Mouse (Mus musculus) small intestine, adult 2 months (tissue): ENCODE results near the gene Pou6f2. TPM values are rescaled to one million over a fixed set of nuclear protein-coding genes. Genes with fewer than 3 reads are reported as not detected.

ENCODE experiments used
- H3K27ac ChIP-seq: fragments of 200-500 bp; 2 replicates; pipeline ENCODE4 v1.5.1; 2012; ENCODE audit warnings: low read depth, low read length, control low read depth, inconsistent platforms; ENCODE audit not compliant: insufficient read depth
- H3K27me3 ChIP-seq: fragments of 200-500 bp; 2 replicates; pipeline ENCODE4 v1.6.1; 2012; ENCODE audit warnings: mild to moderate bottlenecking, moderate library complexity, low read length, inconsistent platforms; ENCODE audit not compliant: control insufficient read depth, insufficient read depth
- H3K36me3 ChIP-seq: fragments of 200-500 bp; 2 replicates; pipeline ENCODE4 v1.6.1; 2012; ENCODE audit warnings: mild to moderate bottlenecking, low read length, control low read depth, inconsistent platforms; ENCODE audit not compliant: control insufficient read depth, insufficient read depth
- H3K4me1 ChIP-seq: fragments of 200-500 bp; 2 replicates; pipeline ENCODE4 v1.6.1; 2012; ENCODE audit warnings: low read length, inconsistent platforms, mixed read lengths; ENCODE audit not compliant: control insufficient read depth, insufficient read depth, insufficient read length
- H3K4me3 ChIP-seq: fragments of 200-500 bp; 2 replicates; pipeline ENCODE4 v1.5.1; 2012; ENCODE audit warnings: low read depth, mild to moderate bottlenecking, control low read depth, inconsistent platforms, low read length, moderate library complexity
- CTCF ChIP-seq: fragments of 200-500 bp; IDR thresholded peaks from 2 replicates; pipeline ENCODE4 v1.5.1; 2012; ENCODE audit warnings: low read depth, mild to moderate bottlenecking, control low read depth, inconsistent platforms, low read length, moderate library complexity, mixed read lengths; ENCODE audit not compliant: insufficient replicate concordance, insufficient read length; ENCODE audit errors: extremely low read depth
- POLR2A ChIP-seq: fragments of 200-500 bp; IDR thresholded peaks from 2 replicates; pipeline ENCODE4 v1.6.1; 2012; ENCODE audit warnings: low read depth, mild to moderate bottlenecking, control low read depth, inconsistent platforms, low read length, moderate library complexity
- WGBS: fragments of 180-500 bp; shearing (Covaris S2); methylation state at CpG from one replicate; pipeline ENCODE4 v1.1.7; 2018; 5-methylcytosine and 5-hydroxymethylcytosine counted together
- polyA plus RNA-seq: library from polyadenylated mRNA; depleted of rRNA; stranded (reverse); fragments of >200 nt; gene quantifications from 2 replicates; pipeline ENCODE4 v1.2.3, GENCODE M21; 2012

The Pou6f2 gene
- polyA plus RNA-seq, 1 experiment: not detected

GRCm38 (mm10) chr13:18204476-18205250 lies 192.8 kb downstream of the Pou6f2 start:
- WGBS: 63% methylated on average over 8 of the region's 8 CpGs
- H3K4me3 ChIP-seq: no peak overlapping the region
- TF ChIP-seq CTCF (no peak), POLR2A (no peak)

GRCm38 (mm10) chr13:18174003-18174402 lies 223.5 kb downstream of the Pou6f2 start:
- no peak overlapping the region for H3K4me3 ChIP-seq
- H3K36me3 ChIP-seq: no peaks in the 10 kb centered on the region
- H3K27me3 ChIP-seq: no peaks in the 10 kb centered on the region
- H3K27ac ChIP-seq: no peak overlapping the region
- H3K4me1 ChIP-seq: no peaks in the 10 kb centered on the region
- TF ChIP-seq CTCF (peak; percentile 41; the same call in 1 of the 2 replicates), POLR2A (no peak)
- WGBS: 56% methylated on average over 3 of the region's 3 CpGs

More at GRCm38 (mm10) chr13:18204476-18205250, 192.8 kb downstream of the Pou6f2 start:
- H3K27ac ChIP-seq: no peak overlapping the region
- H3K36me3 ChIP-seq: no peaks in the 10 kb centered on the region
- H3K27me3 ChIP-seq: no peaks in the 10 kb centered on the region
- no peaks in the 10 kb centered on the region for H3K4me1 ChIP-seq

- no peak overlapping the region for H3K4me3 ChIP-seq
- no peak for TF ChIP-seq POLR2A
- TF ChIP-seq CTCF: no peak
- H3K27me3 ChIP-seq: no peaks in the 10 kb centered on the region
- H3K4me1 ChIP-seq: no peaks in the 10 kb centered on the region
- 7% methylated on average over 3 of the region's 3 CpGs for WGBS
- H3K27ac ChIP-seq: no peak overlapping the region
- H3K36me3 ChIP-seq: no peaks in the 10 kb centered on the region
Measured at GRCm38 (mm10) chr13:18173021-18173420, 224.5 kb downstream of the Pou6f2 start.

GRCm38 (mm10) chr13:18172334-18172733 lies 225.2 kb downstream of the Pou6f2 start:
- no peaks in the 10 kb centered on the region for H3K27me3 ChIP-seq
- H3K4me3 ChIP-seq: no peak overlapping the region
- no peak overlapping the region for H3K27ac ChIP-seq
- TF ChIP-seq POLR2A: no peak
- no peak for TF ChIP-seq CTCF
- WGBS: 39% methylated on average over 9 of the region's 9 CpGs
- H3K36me3 ChIP-seq: no peaks in the 10 kb centered on the region
- no peaks in the 10 kb centered on the region for H3K4me1 ChIP-seq

GRCm38 (mm10) chr13:18164182-18164581 lies 233.3 kb downstream of the Pou6f2 start:
- no peaks in the 10 kb centered on the region for H3K36me3 ChIP-seq
- H3K27ac ChIP-seq: no peak overlapping the region
- TF ChIP-seq CTCF (no peak), POLR2A (no peak)
- 86% methylated on average over 1 of the region's 1 CpGs for WGBS
- no peaks in the 10 kb centered on the region for H3K4me1 ChIP-seq
- H3K4me3 ChIP-seq: no peak overlapping the region
- H3K27me3 ChIP-seq: no peaks in the 10 kb centered on the region

GRCm38 (mm10) chr13:18160566-18160965 lies 236.9 kb downstream of the Pou6f2 start:
- TF ChIP-seq CTCF: no peak
- TF ChIP-seq POLR2A: no peak
- H3K36me3 ChIP-seq: no peaks in the 10 kb centered on the region
- H3K27ac ChIP-seq: no peak overlapping the region
- H3K4me1 ChIP-seq: no peaks in the 10 kb centered on the region
- H3K27me3 ChIP-seq: no peaks in the 10 kb centered on the region
- H3K4me3 ChIP-seq: no peak overlapping the region
- WGBS: 71% methylated on average over 5 of the region's 5 CpGs

- WGBS: 72% methylated on average over 6 of the region's 6 CpGs
- H3K27me3 ChIP-seq: no peaks in the 10 kb centered on the region
- no peak for TF ChIP-seq CTCF
- no peak for TF ChIP-seq POLR2A
Measured at GRCm38 (mm10) chr13:18153949-18154582, 243.4 kb downstream of the Pou6f2 start.

More at GRCm38 (mm10) chr13:18153949-18154582, 243.4 kb downstream of the Pou6f2 start:
- no peaks in the 10 kb centered on the region for H3K36me3 ChIP-seq
- no peak overlapping the region for H3K4me3 ChIP-seq
- no peak overlapping the region for H3K27ac ChIP-seq
- no peaks in the 10 kb centered on the region for H3K4me1 ChIP-seq
